Mouse (Mus musculus): ENCODE results near the gene Pdcd10. TPM values are rescaled to one million over a fixed set of nuclear protein-coding genes. Genes with fewer than 3 reads are reported as not detected.
A peak's percentile ranks its signal among the peaks of the same experiment; 100 is the strongest.

Gene Pdcd10
- total RNA-seq, 1 experiment from 2014 or later = 146 TPM

DNA sequence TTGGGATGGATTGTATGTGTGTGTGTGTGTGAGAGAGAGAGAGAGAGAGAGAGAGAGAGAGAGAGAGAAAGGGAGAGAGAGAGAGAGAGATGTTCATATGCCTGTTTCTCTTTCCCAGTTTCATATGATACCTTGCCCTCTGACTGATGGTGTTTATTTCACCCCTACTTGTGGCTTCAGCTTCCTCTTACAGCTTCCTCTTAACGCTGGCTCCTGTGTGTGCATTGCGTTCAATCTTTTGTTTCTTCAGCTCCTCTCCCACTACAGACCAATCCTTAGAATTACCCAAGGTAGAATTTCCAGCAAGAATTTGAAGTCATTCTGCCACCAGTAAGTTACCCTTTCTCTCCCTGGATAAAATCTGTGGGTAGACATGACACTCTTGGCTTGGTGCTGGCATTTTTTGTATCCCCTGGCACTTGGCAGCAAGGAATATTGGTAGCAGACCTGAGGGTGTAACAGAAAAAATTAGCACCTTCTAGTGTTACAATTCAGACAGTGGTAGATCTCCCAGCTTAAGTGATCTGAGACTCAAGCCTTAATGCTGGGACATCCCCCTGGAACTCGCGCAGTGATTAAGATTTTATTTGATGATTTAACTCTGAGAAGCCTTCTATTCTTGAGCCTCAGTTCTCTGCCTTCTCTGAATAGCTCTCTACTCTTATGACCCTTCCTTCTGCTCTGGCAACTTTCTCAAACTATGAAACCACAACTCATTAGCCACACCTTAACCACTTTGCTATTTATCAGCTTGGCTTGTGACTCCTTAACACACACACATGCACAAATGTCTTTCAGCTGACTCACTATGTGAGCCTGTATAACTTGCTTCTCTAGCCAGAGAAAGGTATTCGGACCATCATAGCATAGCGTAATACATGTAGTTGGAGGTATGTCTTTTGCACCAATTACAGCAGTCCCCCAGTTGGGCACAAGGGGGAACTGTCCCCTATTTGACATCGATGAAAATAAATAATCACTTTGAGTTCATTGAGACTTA lies 57.4 kb downstream of the Pdcd10 start:
- ATAC-seq (replicated peaks in 1 of 2; ENCODE audit: insufficient read depth in 1 of 2, low FRiP score in 2 of 2, low TSS enrichment in 1 of 2, low read depth in 1 of 2, poor library complexity in 2 of 2, severe bottlenecking in 2 of 2) = peak; percentile 89 to 91

- ATAC-seq (replicated peaks in 1 of 2; ENCODE audit: insufficient read depth in 1 of 2, low FRiP score in 2 of 2, low TSS enrichment in 1 of 2, low read depth in 1 of 2, poor library complexity in 2 of 2, severe bottlenecking in 2 of 2) = no peak
Observed at GRCm38 (mm10) chr3:75492913-75493312, 63.7 kb downstream of the Pdcd10 start.

DNA sequence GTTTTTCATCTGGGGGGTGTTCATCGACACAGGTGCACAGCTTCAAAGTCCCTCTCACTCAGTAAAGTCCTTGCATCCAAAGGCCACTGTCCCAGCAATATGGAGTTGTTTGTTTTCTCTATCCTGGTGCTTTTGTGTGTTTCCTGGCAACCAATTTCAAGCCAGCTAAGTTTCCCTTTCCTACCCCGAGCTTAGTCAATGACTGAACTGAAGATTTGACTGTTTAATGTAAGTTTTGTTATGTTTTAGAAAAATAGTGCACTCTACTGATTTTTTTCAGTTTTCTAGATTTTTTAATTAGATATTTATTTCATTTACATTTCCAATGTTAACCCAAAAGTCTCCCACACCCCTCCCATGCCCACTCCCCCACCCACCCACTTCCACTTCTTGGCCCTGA lies 74.6 kb downstream of the Pdcd10 start, which contains the start of gene Wdr49:
TSS of gene Wdr49 (minus strand) at position 101 of the 400 bp plus-strand sequence.
- no peak for ATAC-seq (replicated peaks in 1 of 2; ENCODE audit: insufficient read depth in 1 of 2, low FRiP score in 2 of 2, low TSS enrichment in 1 of 2, low read depth in 1 of 2, poor library complexity in 2 of 2, severe bottlenecking in 2 of 2)

DNA sequence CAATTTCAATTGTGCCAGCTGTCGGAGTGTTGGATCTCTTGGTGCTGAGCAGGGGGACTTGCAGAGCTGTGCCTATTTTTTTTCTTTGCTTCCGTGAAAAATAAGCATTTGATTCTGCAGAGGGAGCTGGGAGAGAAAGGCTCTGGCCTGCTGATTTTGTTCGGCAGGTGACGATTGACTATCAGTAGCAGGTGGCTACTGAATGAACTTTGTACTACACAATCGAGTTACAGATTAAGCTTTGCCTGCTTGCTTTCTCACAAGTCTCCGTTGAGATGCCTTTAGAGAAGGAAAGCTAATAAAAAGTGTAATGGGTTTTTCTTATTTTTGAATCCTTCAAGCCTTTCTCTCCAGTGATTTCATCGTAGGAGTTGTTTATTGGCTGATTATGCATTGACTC lies 81.5 kb downstream of the Pdcd10 start:
- ATAC-seq (replicated peaks in 1 of 2; ENCODE audit: insufficient read depth in 1 of 2, low FRiP score in 2 of 2, low TSS enrichment in 1 of 2, low read depth in 1 of 2, poor library complexity in 2 of 2, severe bottlenecking in 2 of 2) = no peak

DNA sequence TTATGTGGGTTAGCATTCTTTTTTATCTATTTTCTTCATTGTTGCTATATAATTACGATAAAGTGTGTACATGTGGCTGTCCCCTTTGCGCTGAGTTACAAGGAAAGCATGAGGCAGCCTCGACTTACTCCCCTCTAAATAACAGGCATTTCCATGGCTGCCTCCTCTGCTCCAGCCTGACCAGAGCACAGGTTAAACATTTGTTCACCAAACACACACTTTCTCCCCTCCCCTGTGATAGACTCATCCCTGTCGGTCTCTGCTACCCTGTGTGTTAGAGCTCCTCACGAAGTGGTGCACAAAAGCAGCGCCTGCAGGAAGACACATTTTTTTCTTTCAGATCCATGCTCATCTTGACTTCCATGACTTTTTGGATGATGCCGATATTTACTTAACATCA lies 82.0 kb downstream of the Pdcd10 start:
- no peak for ATAC-seq (replicated peaks in 1 of 2; ENCODE audit: insufficient read depth in 1 of 2, low FRiP score in 2 of 2, low TSS enrichment in 1 of 2, low read depth in 1 of 2, poor library complexity in 2 of 2, severe bottlenecking in 2 of 2)

DNA sequence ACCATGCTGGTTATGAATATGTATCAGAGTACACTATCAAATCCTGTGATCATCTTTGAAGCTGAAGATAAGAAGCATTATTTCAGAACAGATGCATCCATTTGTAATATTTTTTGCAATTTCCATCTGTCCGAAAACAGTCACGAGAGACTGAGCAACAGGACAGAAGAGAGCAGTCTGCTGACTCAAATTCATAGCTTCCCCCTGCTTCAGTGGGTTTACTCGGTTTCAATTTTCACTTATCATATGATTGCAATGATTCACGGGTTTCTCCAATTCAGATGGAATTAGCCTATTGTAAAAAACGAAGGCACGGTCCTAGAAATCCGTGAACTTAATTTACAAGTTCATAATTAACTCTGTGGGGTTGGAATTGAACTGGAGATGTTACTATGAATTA lies 88.5 kb downstream of the Pdcd10 start:
- ATAC-seq (replicated peaks in 1 of 2; ENCODE audit: insufficient read depth in 1 of 2, low FRiP score in 2 of 2, low TSS enrichment in 1 of 2, low read depth in 1 of 2, poor library complexity in 2 of 2, severe bottlenecking in 2 of 2) = no peak

Other genes starting within 250 kb of the Pdcd10 start
- 0.40 and 0.56 TPM in 2 replicates for gene Wdr49, start 74.7 kb downstream of the Pdcd10 start, total RNA-seq (2017)
- gene Serpini1, start 691 bp upstream of the Pdcd10 start, total RNA-seq (2017) = 10.8 and 12.5 TPM in 2 replicates
- gene Gm29133, start 191.3 kb upstream of the Pdcd10 start, total RNA-seq (2017) = not detected in 2 replicates